20 mouse cellular contexts compared by ENCODE assay signal in the genomic region with DNA sequence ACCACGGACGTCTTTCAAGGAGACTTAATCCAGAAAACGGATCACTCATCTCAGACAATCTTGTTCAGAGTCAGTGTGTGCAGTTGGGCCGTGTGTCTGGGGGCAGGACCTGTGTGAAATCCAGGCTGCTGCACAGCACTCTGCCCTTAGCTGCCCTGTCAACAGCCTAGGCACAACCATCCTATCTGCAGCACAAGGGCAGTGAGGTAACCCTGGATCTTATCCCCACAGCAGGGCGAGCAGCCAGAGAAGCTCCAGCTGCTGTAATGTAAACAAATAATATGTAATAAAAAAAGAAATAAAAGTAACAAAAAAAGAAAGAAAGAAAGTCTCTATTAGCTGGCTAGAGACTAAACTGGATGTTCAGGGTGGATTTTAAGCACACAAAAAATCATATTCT. TPM values are rescaled to one million over a fixed set of nuclear protein-coding genes. Genes with fewer than 3 reads are reported as not detected.
DNase-seq lines count a peak whose midpoint lies in the region; ATAC-seq and TF ChIP-seq lines count a peak whose summit lies in the region.
"Had no signal": no experiment of that assay in that cellular context is flagged by ENCODE, and none has a peak within 500 bp of the region (broad histone marks: within the 10 kb centered on the region; RNA-seq: fewer than 3 reads in every experiment).

No protein-coding gene starts in this region.

- 53% methylated on average over 5 of the region's 5 CpGs for WGBS in heart, embryonic 11.5 days (ENCODE audit: insufficient replicate concordance)
- WGBS in liver, embryonic 12.5 days (ENCODE audit: insufficient replicate concordance): 66% methylated on average over 5 of the region's 5 CpGs
- 42% methylated on average over 5 of the region's 5 CpGs for WGBS in small intestine, adult 2 months
- 84% methylated on average over 5 of the region's 5 CpGs for WGBS in neural tube, embryonic 15.5 days

- no peak overlapping the region for H3K4me3 ChIP-seq in heart, embryonic 11.5 days (ENCODE audit: low read depth, low read length)
- H3K4me3 ChIP-seq in megakaryocyte, embryonic 14.5 days (replicated peaks): peak overlapping the region; percentile 46
- H3K4me3 ChIP-seq in liver, embryonic 12.5 days: peak overlapping the region; percentile 68
- peak overlapping the region; percentile 3; the same call in 1 of the 2 replicates for H3K4me3 ChIP-seq in small intestine, adult 2 months (ENCODE audit: low read depth, low read length)
- H3K4me3 ChIP-seq in neural tube, embryonic 15.5 days (replicated peaks): no peak overlapping the region
- H3K4me3 ChIP-seq: embryonic facial prominence, embryonic 12.5 days; heart, embryonic 15.5 days; hindbrain, embryonic 12.5 days; limb, embryonic 15.5 days; midbrain, embryonic 10.5 days; neural tube, embryonic 12.5 days had no signal

- intact Hi-C loops in heart, postnatal 25 days (cut with DNase I): loop anchor here (5.0 to 10.0 kb wide), 4 partner anchors 33 to 496 kb away; a partner anchor contains a TSS

- H3K4me2 ChIP-seq in heart, embryonic 11.5 days: peak overlapping the region; percentile 19; the same call in 1 of the 2 replicates
- peak overlapping the region; percentile 68 for H3K4me2 ChIP-seq in liver, embryonic 12.5 days
- no peak overlapping the region for H3K4me2 ChIP-seq in neural tube, embryonic 15.5 days
- H3K4me2 ChIP-seq: embryonic facial prominence, embryonic 12.5 days; heart, embryonic 15.5 days; hindbrain, embryonic 12.5 days; limb, embryonic 15.5 days; neural tube, embryonic 12.5 days had no signal

- no peaks in the 10 kb centered on the region for H3K27me3 ChIP-seq in heart, embryonic 11.5 days (ENCODE audit: control insufficient read depth, insufficient read depth, low read length)
- H3K27me3 ChIP-seq in megakaryocyte, embryonic 14.5 days (replicated peaks): no peaks in the 10 kb centered on the region
- no peaks in the 10 kb centered on the region for H3K27me3 ChIP-seq in liver, embryonic 12.5 days (replicated peaks)
- no peaks in the 10 kb centered on the region for H3K27me3 ChIP-seq in small intestine, adult 2 months (ENCODE audit: control insufficient read depth, insufficient read depth, low read length)
- H3K27me3 ChIP-seq in neural tube, embryonic 15.5 days (replicated peaks): no peaks in the 10 kb centered on the region
- H3K27me3 ChIP-seq: embryonic facial prominence, embryonic 12.5 days; heart, embryonic 15.5 days; hindbrain, embryonic 12.5 days; limb, embryonic 15.5 days; neural tube, embryonic 12.5 days had no signal

- H3K36me3 ChIP-seq in heart, embryonic 11.5 days (ENCODE audit: control insufficient read depth, insufficient read depth, low read length): no peaks in the 10 kb centered on the region
- peaks cover 9% of the 10 kb centered on the region for H3K36me3 ChIP-seq in megakaryocyte, embryonic 14.5 days (replicated peaks; ENCODE audit: low read length)
- peaks cover 21% of the 10 kb centered on the region for H3K36me3 ChIP-seq in liver, embryonic 12.5 days
- H3K36me3 ChIP-seq in small intestine, adult 2 months (ENCODE audit: control insufficient read depth, insufficient read depth, low read length): no peaks in the 10 kb centered on the region
- no peaks in the 10 kb centered on the region for H3K36me3 ChIP-seq in neural tube, embryonic 15.5 days
- H3K36me3 ChIP-seq: embryonic facial prominence, embryonic 12.5 days; heart, embryonic 15.5 days; hindbrain, embryonic 12.5 days; limb, embryonic 15.5 days; midbrain, embryonic 10.5 days; neural tube, embryonic 12.5 days had no signal

- no peak overlapping the region for H3K9ac ChIP-seq in heart, embryonic 11.5 days (ENCODE audit: low read depth, low read length)
- H3K9ac ChIP-seq in liver, embryonic 12.5 days: peak overlapping the region; percentile 79
- no peak overlapping the region for H3K9ac ChIP-seq in neural tube, embryonic 15.5 days (replicated peaks)
- H3K9ac ChIP-seq: embryonic facial prominence, embryonic 12.5 days; heart, embryonic 15.5 days; hindbrain, embryonic 12.5 days; limb, embryonic 15.5 days; neural tube, embryonic 12.5 days had no signal

- no peak for DNase-seq in heart, postnatal 25 days (ENCODE audit: low spot score)
- no peak for DNase-seq in cerebellum, adult 8-10 months
- DNase-seq: cerebellum, postnatal 10 days; kidney, adult 18-20 months; kidney, postnatal 36 days; layer of hippocampus, adult 9-11 months; right cerebral cortex, adult 18-20 months had no signal

- H3K4me1 ChIP-seq in heart, embryonic 11.5 days (ENCODE audit: control insufficient read depth, insufficient read depth, low read length): peaks cover 5% of the 10 kb centered on the region
- H3K4me1 ChIP-seq in megakaryocyte, embryonic 14.5 days: peaks cover 46% of the 10 kb centered on the region
- peaks cover 66% of the 10 kb centered on the region for H3K4me1 ChIP-seq in liver, embryonic 12.5 days
- peaks cover 21% of the 10 kb centered on the region for H3K4me1 ChIP-seq in small intestine, adult 2 months (ENCODE audit: control insufficient read depth, insufficient read depth, insufficient read length, low read length)
- peaks cover 12% of the 10 kb centered on the region for H3K4me1 ChIP-seq in neural tube, embryonic 15.5 days
- H3K4me1 ChIP-seq: hindbrain, embryonic 12.5 days had no signal

- TF ChIP-seq CTCF in small intestine, adult 2 months (IDR thresholded peaks at IDR 0.05; ENCODE audit: extremely low read depth, insufficient read length, insufficient replicate concordance, low read depth, low read length): no peak

- no peak for ATAC-seq in heart, embryonic 11.5 days (replicated peaks; ENCODE audit: insufficient number of reproducible peaks, low FRiP score, low TSS enrichment)
- no peak for ATAC-seq in megakaryocyte, adult 5-6 weeks (ENCODE audit: poor library complexity, severe bottlenecking)
- no peak for ATAC-seq in liver, embryonic 12.5 days
- ATAC-seq in neural tube, embryonic 15.5 days (ENCODE audit: low FRiP score): no peak
- ATAC-seq: forebrain, embryonic 16.5 days had no signal

- no peaks in the 10 kb centered on the region for H3K9me3 ChIP-seq in heart, embryonic 11.5 days (replicated peaks; ENCODE audit: control insufficient read depth, low read length)
- no peaks in the 10 kb centered on the region for H3K9me3 ChIP-seq in megakaryocyte, embryonic 14.5 days
- H3K9me3 ChIP-seq in liver, embryonic 12.5 days (replicated peaks): no peaks in the 10 kb centered on the region
- H3K9me3 ChIP-seq in neural tube, embryonic 15.5 days (replicated peaks): no peaks in the 10 kb centered on the region
- H3K9me3 ChIP-seq: embryonic facial prominence, embryonic 12.5 days; heart, embryonic 15.5 days; hindbrain, embryonic 12.5 days; limb, embryonic 15.5 days; midbrain, embryonic 10.5 days; neural tube, embryonic 12.5 days had no signal

- TF ChIP-seq POLR2A in small intestine, adult 2 months (IDR thresholded peaks at IDR 0.05; ENCODE audit: low read depth, low read length): no peak

- no peak overlapping the region for H3K27ac ChIP-seq in heart, embryonic 11.5 days (ENCODE audit: low read depth, low read length)
- peak overlapping the region; percentile 68 for H3K27ac ChIP-seq in liver, embryonic 12.5 days
- H3K27ac ChIP-seq in small intestine, adult 2 months (ENCODE audit: insufficient read depth, low read depth, low read length): no peak overlapping the region
- H3K27ac ChIP-seq in neural tube, embryonic 15.5 days (replicated peaks): no peak overlapping the region
- H3K27ac ChIP-seq: embryonic facial prominence, embryonic 12.5 days; heart, embryonic 15.5 days; hindbrain, embryonic 12.5 days; limb, embryonic 15.5 days; midbrain, embryonic 10.5 days; neural tube, embryonic 12.5 days had no signal

RNA-seq across cellular contexts. Expression of a gene that starts 21.4 kb away (rescaled TPM):
- polyA plus RNA-seq in heart, embryonic 11.5 days (2014; fragmentation: Nextera tagmentation; extraction: Ambion mirVana): 72.5 and 74.4 TPM in 2 replicates
- total RNA-seq in heart, postnatal 25 days (2021): 100 to 1,000 TPM in 1 of 2 experiments, 10 to 100 TPM in 1; 97.3 to 109 TPM
- 5.4 and 8.1 TPM in 2 replicates for polyA plus RNA-seq in megakaryocyte, embryonic 14.5 days (2012; ENCODE audit: insufficient read depth, low replicate concordance)
- 27.2 and 30.7 TPM in 2 replicates for total RNA-seq in megakaryocyte, adult 5-6 weeks (2015)
- 18.2 and 19.5 TPM in 2 replicates for total RNA-seq in megakaryocyte, adult 5-6 weeks (2017)
- 56.9 and 59.3 TPM in 2 replicates for polyA plus RNA-seq in liver, embryonic 12.5 days (2016; fragmentation: Nextera tagmentation; extraction: Ambion mirVana)
- polyA plus RNA-seq in small intestine, adult 2 months (2012; rRNA removed): 96.9 and 124 TPM in 2 replicates
- polyA plus RNA-seq in neural tube, embryonic 15.5 days (2015; fragmentation: Nextera tagmentation; extraction: Ambion mirVana): 66.1 and 69.8 TPM in 2 replicates

RNA-seq across cellular contexts. Expression of a gene that starts 32.0 kb away (rescaled TPM):
- 26.4 and 27.8 TPM in 2 replicates for polyA plus RNA-seq in heart, embryonic 11.5 days (2014; fragmentation: Nextera tagmentation; extraction: Ambion mirVana)
- 1 to 10 TPM; 4.7 to 5.7 TPM for total RNA-seq in heart, postnatal 25 days (2021)
- polyA plus RNA-seq in megakaryocyte, embryonic 14.5 days (2012; ENCODE audit: insufficient read depth, low replicate concordance): 15.5 and 37.9 TPM in 2 replicates
- total RNA-seq in megakaryocyte, adult 5-6 weeks (2015): 3.2 and 5.0 TPM in 2 replicates
- 11.7 TPM in 2 replicates for total RNA-seq in megakaryocyte, adult 5-6 weeks (2017)
- 81.1 and 83.7 TPM in 2 replicates for polyA plus RNA-seq in liver, embryonic 12.5 days (2016; fragmentation: Nextera tagmentation; extraction: Ambion mirVana)
- 5.5 and 9.9 TPM in 2 replicates for polyA plus RNA-seq in small intestine, adult 2 months (2012; rRNA removed)
- polyA plus RNA-seq in neural tube, embryonic 15.5 days (2015; fragmentation: Nextera tagmentation; extraction: Ambion mirVana): 41.0 and 49.0 TPM in 2 replicates

Comparison
In these comparisons a context has a peak if more than half of its experiments do, and no peak if none do; other contexts are left out.
1. H3K4me3 ChIP-seq: peak in megakaryocyte, embryonic 14.5 days (single experiment), liver, embryonic 12.5 days (single experiment) and small intestine, adult 2 months (single experiment); none in heart, embryonic 11.5 days (single experiment) and neural tube, embryonic 15.5 days (single experiment).